ENCODE assay signal across 9 mouse cellular contexts in the genomic region with DNA sequence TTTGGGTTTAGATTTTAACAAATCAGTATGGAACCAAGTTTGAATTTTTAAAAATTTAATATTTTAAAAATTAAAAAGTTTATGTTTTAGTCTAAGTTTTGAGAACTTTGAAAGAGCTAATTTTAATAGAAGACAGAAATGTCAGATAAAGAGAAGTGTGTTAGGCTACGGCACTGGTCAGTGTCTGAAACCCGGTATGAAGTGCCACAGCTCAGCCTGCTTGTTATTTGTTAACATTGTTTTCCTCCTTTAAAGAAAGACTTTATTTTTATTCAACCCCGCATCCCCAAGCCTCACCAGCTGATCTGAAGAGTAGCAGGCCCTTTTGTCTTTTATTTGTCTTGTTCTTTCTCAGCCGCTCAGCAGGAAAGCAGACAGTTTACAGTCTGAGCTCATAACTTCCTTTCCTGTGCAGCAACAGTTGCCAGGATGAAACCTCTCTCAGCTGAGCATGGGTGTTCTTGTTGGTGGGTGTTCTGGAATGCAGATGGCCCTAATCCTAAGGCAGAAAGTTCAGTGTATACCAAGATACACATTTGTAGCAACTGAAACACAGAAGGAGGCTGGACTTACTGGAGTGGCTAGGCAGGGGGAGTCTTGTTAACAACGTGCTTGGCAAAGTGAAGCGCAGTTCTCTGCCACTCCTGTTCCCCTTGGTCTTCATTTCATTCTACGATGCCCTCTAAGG. TPM values are rescaled to one million over a fixed set of nuclear protein-coding genes. Genes with fewer than 3 reads are reported as not detected.
DNase-seq lines count a peak whose midpoint lies in the region; ATAC-seq lines count a peak whose summit lies in the region.
"Had no signal": no experiment of that assay in that cellular context is flagged by ENCODE, and none has a peak within 500 bp of the region (broad histone marks: within the 10 kb centered on the region; RNA-seq: fewer than 3 reads in every experiment).

No protein-coding gene starts in this region.

- peak; percentile 36; the same call in 1 of the 2 replicates for ATAC-seq in forebrain, embryonic 13.5 days
- no peak; the same call in 1 of the 2 replicates for ATAC-seq in forebrain, embryonic 16.5 days
- no peak for ATAC-seq in megakaryocyte progenitor cell, adult 5-6 weeks (replicated peaks; ENCODE audit: poor library complexity)

- no peak overlapping the region for H3K27ac ChIP-seq in forebrain, embryonic 13.5 days
- H3K27ac ChIP-seq in forebrain, embryonic 16.5 days (ENCODE audit: low read length): no peak overlapping the region

- DNase-seq in ZHBTc4 (ENCODE audit: low read depth, low spot score): peak; percentile 54
- DNase-seq in heart, postnatal 4 days: peak; percentile 30
- DNase-seq in lung, postnatal 14 days: peak; percentile 33
- no peak for DNase-seq in thymus, postnatal 4 days
- DNase-seq in gastrocnemius, postnatal 25 days: no peak

- H3K9me3 ChIP-seq in forebrain, embryonic 13.5 days (replicated peaks): no peaks in the 10 kb centered on the region
- no peaks in the 10 kb centered on the region for H3K9me3 ChIP-seq in forebrain, embryonic 16.5 days (ENCODE audit: control insufficient read depth, low read length)

- peaks cover 22% of the 10 kb centered on the region for H3K4me1 ChIP-seq in forebrain, embryonic 13.5 days
- H3K4me1 ChIP-seq in forebrain, embryonic 16.5 days (replicated peaks; ENCODE audit: control insufficient read depth, insufficient read depth, low read length): peaks cover 13% of the 10 kb centered on the region

- peak overlapping the region; percentile 12; the same call in 1 of the 2 replicates for H3K9ac ChIP-seq in forebrain, embryonic 13.5 days
- no peak overlapping the region for H3K9ac ChIP-seq in forebrain, embryonic 16.5 days (replicated peaks; ENCODE audit: low read depth, low read length)

- no peak overlapping the region for H3K4me3 ChIP-seq in forebrain, embryonic 13.5 days
- H3K4me3 ChIP-seq in forebrain, embryonic 16.5 days (replicated peaks; ENCODE audit: low read length): no peak overlapping the region

- no peaks in the 10 kb centered on the region for H3K27me3 ChIP-seq in forebrain, embryonic 13.5 days
- no peaks in the 10 kb centered on the region for H3K27me3 ChIP-seq in forebrain, embryonic 16.5 days (replicated peaks; ENCODE audit: control insufficient read depth, insufficient read depth, low read length)
- H3K27me3 ChIP-seq: CH12.LX had no signal

- H3K4me2 ChIP-seq in forebrain, embryonic 13.5 days: no peak overlapping the region
- no peak overlapping the region for H3K4me2 ChIP-seq in forebrain, embryonic 16.5 days (ENCODE audit: low read length)

- H3K36me3 ChIP-seq in forebrain, embryonic 13.5 days (ENCODE audit: poor library complexity, severe bottlenecking): no peaks in the 10 kb centered on the region
- H3K36me3 ChIP-seq in forebrain, embryonic 16.5 days (ENCODE audit: control insufficient read depth, insufficient read depth): no peaks in the 10 kb centered on the region

- 24% methylated on average over 7 of the region's 7 CpGs for WGBS in forebrain, embryonic 13.5 days
- 27% methylated on average over 7 of the region's 7 CpGs for WGBS in forebrain, embryonic 16.5 days

RNA-seq across cellular contexts. Expression of gene Nars2, which starts 32.5 kb away (rescaled TPM):
- 19.9 and 21.7 TPM in 2 replicates for polyA plus RNA-seq in forebrain, embryonic 13.5 days (2015; fragmentation: Nextera tagmentation; extraction: Ambion mirVana)
- 22.2 and 30.4 TPM in 2 replicates for polyA plus RNA-seq in forebrain, embryonic 16.5 days (2015; fragmentation: Nextera tagmentation; extraction: Ambion mirVana)
- total RNA-seq in heart, postnatal 4 days (2021): 10 to 100 TPM; 15.3 to 16.5 TPM
- 1 to 10 TPM; 5.5 to 6.6 TPM for total RNA-seq in gastrocnemius, postnatal 25 days (2021)
- total RNA-seq in megakaryocyte progenitor cell, adult 5-6 weeks (2015): 12.1 and 12.8 TPM in 2 replicates
- 8.4 and 13.5 TPM in 2 replicates for total RNA-seq in megakaryocyte progenitor cell, adult 5-6 weeks (2017)

Comparison
In these comparisons a context has a peak if more than half of its experiments do, and no peak if none do; other contexts are left out.
1. DNase-seq: peak in ZHBTc4 (single experiment), heart, postnatal 4 days (single experiment) and lung, postnatal 14 days (single experiment); none in thymus, postnatal 4 days (single experiment) and gastrocnemius, postnatal 25 days (single experiment).